Mouse (Mus musculus): ENCODE results near the gene Gramd1b. TPM values are rescaled to one million over a fixed set of nuclear protein-coding genes. Genes with fewer than 3 reads are reported as not detected.
A peak's percentile ranks its signal among the peaks of the same experiment; 100 is the strongest.

Gene Gramd1b
- polyA plus RNA-seq, 1 experiment from 2014 or later = 6.5 TPM

GRCm38 (mm10) chr9:40331411-40332286 lies 199.5 kb downstream of the Gramd1b start:
- H3K4me2 ChIP-seq (ENCODE audit: low read length) = no peak overlapping the region
- no peak overlapping the region for H3K9ac ChIP-seq (ENCODE audit: low read length)
- H3K4me1 ChIP-seq (ENCODE audit: control insufficient read depth in 2 of 2, insufficient read depth in 2 of 2, low read length in 2 of 2) = peaks cover 0 to 12% of the 10 kb centered on the region in 2 experiments
- no peak for ATAC-seq (ENCODE audit: insufficient number of reproducible peaks, insufficient read depth, low FRiP score, low read depth)
- H3K27ac ChIP-seq (replicated peaks in 1 of 2; ENCODE audit: control insufficient read depth in 1 of 2, insufficient read depth in 1 of 2, low read depth in 2 of 2, low read length in 2 of 2) = no peak overlapping the region
- peaks cover 4% of the 10 kb centered on the region; the same call in 1 of the 2 replicates for H3K36me3 ChIP-seq (ENCODE audit: control insufficient read depth, insufficient read depth, low read length)
- H3K27me3 ChIP-seq (ENCODE audit: control insufficient read depth, insufficient read depth, low read length) = no peaks in the 10 kb centered on the region
- WGBS = 83% methylated on average over 15 of the region's 15 CpGs
- H3K9me3 ChIP-seq (ENCODE audit: control insufficient read depth, low read length) = no peaks in the 10 kb centered on the region
- H3K4me3 ChIP-seq (ENCODE audit: control insufficient read depth in 1 of 2, insufficient read depth in 1 of 2, low read depth in 1 of 2, low read length in 2 of 2) = no peak overlapping the region

- H3K27me3 ChIP-seq (ENCODE audit: control insufficient read depth, insufficient read depth, low read length) = no peaks in the 10 kb centered on the region
- 53% methylated on average over 19 of the region's 19 CpGs for WGBS
- H3K4me1 ChIP-seq (ENCODE audit: control insufficient read depth in 2 of 2, insufficient read depth in 2 of 2, low read length in 2 of 2) = peaks cover 9 to 21% of the 10 kb centered on the region in 2 experiments
- peaks cover 4% of the 10 kb centered on the region; the same call in 1 of the 2 replicates for H3K36me3 ChIP-seq (ENCODE audit: control insufficient read depth, insufficient read depth, low read length)
- no peak overlapping the region for H3K27ac ChIP-seq (replicated peaks in 1 of 2; ENCODE audit: control insufficient read depth in 1 of 2, insufficient read depth in 1 of 2, low read depth in 2 of 2, low read length in 2 of 2)
- ATAC-seq (ENCODE audit: insufficient number of reproducible peaks, insufficient read depth, low FRiP score, low read depth) = peak; percentile 74
- H3K9ac ChIP-seq (ENCODE audit: low read length) = no peak overlapping the region
- H3K4me2 ChIP-seq (ENCODE audit: low read length) = no peak overlapping the region
- no peak overlapping the region for H3K4me3 ChIP-seq (ENCODE audit: control insufficient read depth in 1 of 2, insufficient read depth in 1 of 2, low read depth in 1 of 2, low read length in 2 of 2)
- no peaks in the 10 kb centered on the region for H3K9me3 ChIP-seq (ENCODE audit: control insufficient read depth, low read length)
Measured at GRCm38 (mm10) chr9:40330609-40331382, 200.4 kb downstream of the Gramd1b start.

GRCm38 (mm10) chr9:40326260-40326915 lies 204.8 kb downstream of the Gramd1b start:
- H3K4me1 ChIP-seq (ENCODE audit: control insufficient read depth in 2 of 2, insufficient read depth in 2 of 2, low read length in 2 of 2) = peaks cover 22 to 38% of the 10 kb centered on the region in 2 experiments
- WGBS = 34% methylated on average over 7 of the region's 7 CpGs
- ATAC-seq (ENCODE audit: insufficient number of reproducible peaks, insufficient read depth, low FRiP score, low read depth) = no peak
- no peak overlapping the region for H3K9ac ChIP-seq (ENCODE audit: low read length)
- no peak overlapping the region for H3K4me3 ChIP-seq (ENCODE audit: control insufficient read depth in 1 of 2, insufficient read depth in 1 of 2, low read depth in 1 of 2, low read length in 2 of 2)
- H3K36me3 ChIP-seq (ENCODE audit: control insufficient read depth, insufficient read depth, low read length) = peaks cover 4% of the 10 kb centered on the region; the same call in 1 of the 2 replicates
- H3K4me2 ChIP-seq (ENCODE audit: low read length) = no peak overlapping the region
- H3K27ac ChIP-seq (replicated peaks in 1 of 2; ENCODE audit: control insufficient read depth in 1 of 2, insufficient read depth in 1 of 2, low read depth in 2 of 2, low read length in 2 of 2) = peak overlapping the region in 1 of 2 experiments; percentile 30; a peak in 1 of 4 replicates
- H3K27me3 ChIP-seq (ENCODE audit: control insufficient read depth, insufficient read depth, low read length) = no peaks in the 10 kb centered on the region
- H3K9me3 ChIP-seq (ENCODE audit: control insufficient read depth, low read length) = no peaks in the 10 kb centered on the region

DNA sequence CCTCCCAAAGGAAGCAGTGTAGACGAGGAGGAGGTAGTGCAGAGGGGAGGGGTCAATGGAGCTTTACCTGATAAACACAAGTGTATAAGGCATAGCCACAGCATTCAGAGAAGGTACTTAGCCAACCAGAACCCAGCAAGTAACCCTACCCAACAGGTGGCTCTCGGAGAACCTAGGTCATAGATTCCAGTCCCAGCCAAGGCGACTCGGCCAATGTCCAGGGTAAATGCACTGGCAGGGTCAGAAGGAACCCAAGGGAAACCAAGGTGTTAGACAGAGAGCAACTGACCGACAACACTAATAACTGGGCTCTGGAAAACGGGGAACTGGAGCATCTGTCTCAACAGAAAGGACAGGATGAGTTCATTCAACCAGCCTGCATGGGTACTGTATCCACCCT lies 206.4 kb downstream of the Gramd1b start:
- Histone ChIP-seq H3K4me2 (ENCODE audit: low read length) (peak overlapping the region; percentile 49; the same call in 1 of the 2 replicates), H3K4me3 (ENCODE audit: control insufficient read depth in 1 of 2, insufficient read depth in 1 of 2, low read depth in 1 of 2, low read length in 2 of 2) (no peak overlapping the region), H3K9me3 (ENCODE audit: control insufficient read depth, low read length) (no peaks in the 10 kb centered on the region), H3K9ac (ENCODE audit: low read length) (no peak overlapping the region), H3K36me3 (ENCODE audit: control insufficient read depth, insufficient read depth, low read length) (no peaks in the 10 kb centered on the region), H3K4me1 (ENCODE audit: control insufficient read depth in 2 of 2, insufficient read depth in 2 of 2, low read length in 2 of 2) (peaks cover 34 to 45% of the 10 kb centered on the region in 2 experiments), H3K27ac (replicated peaks in 1 of 2; ENCODE audit: control insufficient read depth in 1 of 2, insufficient read depth in 1 of 2, low read depth in 2 of 2, low read length in 2 of 2) (no peak overlapping the region; a peak in 1 of 4 replicates), H3K27me3 (ENCODE audit: control insufficient read depth, insufficient read depth, low read length) (no peaks in the 10 kb centered on the region)
- 84% methylated on average over 6 of the region's 6 CpGs for WGBS
- no peak for ATAC-seq (ENCODE audit: insufficient number of reproducible peaks, insufficient read depth, low FRiP score, low read depth)

- Histone ChIP-seq H3K27ac (replicated peaks in 1 of 2; ENCODE audit: control insufficient read depth in 1 of 2, insufficient read depth in 1 of 2, low read depth in 2 of 2, low read length in 2 of 2) (no peak overlapping the region), H3K9ac (ENCODE audit: low read length) (no peak overlapping the region), H3K4me2 (ENCODE audit: low read length) (no peak overlapping the region), H3K27me3 (ENCODE audit: control insufficient read depth, insufficient read depth, low read length) (no peaks in the 10 kb centered on the region), H3K4me1 (ENCODE audit: control insufficient read depth in 2 of 2, insufficient read depth in 2 of 2, low read length in 2 of 2) (peaks cover 34 to 45% of the 10 kb centered on the region in 2 experiments), H3K4me3 (ENCODE audit: control insufficient read depth in 1 of 2, insufficient read depth in 1 of 2, low read depth in 1 of 2, low read length in 2 of 2) (no peak overlapping the region), H3K36me3 (ENCODE audit: control insufficient read depth, insufficient read depth, low read length) (no peaks in the 10 kb centered on the region), H3K9me3 (ENCODE audit: control insufficient read depth, low read length) (no peaks in the 10 kb centered on the region)
- no peak for ATAC-seq (ENCODE audit: insufficient number of reproducible peaks, insufficient read depth, low FRiP score, low read depth)
- WGBS = 75% methylated on average over 4 of the region's 4 CpGs
Measured at GRCm38 (mm10) chr9:40324232-40324792, 206.9 kb downstream of the Gramd1b start.

- Histone ChIP-seq H3K27ac (replicated peaks in 1 of 2; ENCODE audit: control insufficient read depth in 1 of 2, insufficient read depth in 1 of 2, low read depth in 2 of 2, low read length in 2 of 2) (no peak overlapping the region), H3K4me2 (ENCODE audit: low read length) (no peak overlapping the region), H3K36me3 (ENCODE audit: control insufficient read depth, insufficient read depth, low read length) (no peaks in the 10 kb centered on the region), H3K9ac (ENCODE audit: low read length) (no peak overlapping the region), H3K4me1 (ENCODE audit: control insufficient read depth in 2 of 2, insufficient read depth in 2 of 2, low read length in 2 of 2) (peaks cover 34 to 45% of the 10 kb centered on the region in 2 experiments), H3K4me3 (ENCODE audit: control insufficient read depth in 1 of 2, insufficient read depth in 1 of 2, low read depth in 1 of 2, low read length in 2 of 2) (no peak overlapping the region), H3K9me3 (ENCODE audit: control insufficient read depth, low read length) (no peaks in the 10 kb centered on the region), H3K27me3 (ENCODE audit: control insufficient read depth, insufficient read depth, low read length) (no peaks in the 10 kb centered on the region)
- ATAC-seq (ENCODE audit: insufficient number of reproducible peaks, insufficient read depth, low FRiP score, low read depth) = no peak
- 77% methylated on average over 6 of the region's 6 CpGs for WGBS
Measured at GRCm38 (mm10) chr9:40323773-40324172, 207.4 kb downstream of the Gramd1b start.

GRCm38 (mm10) chr9:40323171-40323570 lies 208.0 kb downstream of the Gramd1b start:
- Histone ChIP-seq H3K36me3 (ENCODE audit: control insufficient read depth, insufficient read depth, low read length) (no peaks in the 10 kb centered on the region), H3K27me3 (ENCODE audit: control insufficient read depth, insufficient read depth, low read length) (no peaks in the 10 kb centered on the region), H3K27ac (replicated peaks in 1 of 2; ENCODE audit: control insufficient read depth in 1 of 2, insufficient read depth in 1 of 2, low read depth in 2 of 2, low read length in 2 of 2) (no peak overlapping the region), H3K9me3 (ENCODE audit: control insufficient read depth, low read length) (no peaks in the 10 kb centered on the region), H3K4me3 (ENCODE audit: control insufficient read depth in 1 of 2, insufficient read depth in 1 of 2, low read depth in 1 of 2, low read length in 2 of 2) (no peak overlapping the region), H3K4me1 (ENCODE audit: control insufficient read depth in 2 of 2, insufficient read depth in 2 of 2, low read length in 2 of 2) (peaks cover 34 to 45% of the 10 kb centered on the region in 2 experiments), H3K4me2 (ENCODE audit: low read length) (no peak overlapping the region), H3K9ac (ENCODE audit: low read length) (no peak overlapping the region)
- ATAC-seq (ENCODE audit: insufficient number of reproducible peaks, insufficient read depth, low FRiP score, low read depth) = no peak
- 77% methylated on average over 5 of the region's 5 CpGs for WGBS

Data from heart, embryonic 14.5 days (tissue).